11 mouse cellular contexts compared by ENCODE assay signal in genomic region chr13:24791349-24791748, GRCm38 (mm10). TPM values are rescaled to one million over a fixed set of nuclear protein-coding genes. Genes with fewer than 3 reads are reported as not detected.
DNase-seq lines count a peak whose midpoint lies in the region; ATAC-seq and TF ChIP-seq lines count a peak whose summit lies in the region.
"Had no signal": no experiment of that assay in that cellular context is flagged by ENCODE, and none has a peak within 500 bp of the region (broad histone marks: within the 10 kb centered on the region; RNA-seq: fewer than 3 reads in every experiment).

No protein-coding gene starts in this region.

- H3K9me3 ChIP-seq in liver, embryonic 15.5 days (replicated peaks) = no peaks in the 10 kb centered on the region
- no peaks in the 10 kb centered on the region for H3K9me3 ChIP-seq in forebrain, embryonic 12.5 days
- H3K9me3 ChIP-seq: limb, embryonic 12.5 days had no signal

- H3K27me3 ChIP-seq in liver, embryonic 15.5 days = no peaks in the 10 kb centered on the region
- H3K27me3 ChIP-seq in forebrain, embryonic 12.5 days = no peaks in the 10 kb centered on the region
- H3K27me3 ChIP-seq: limb, embryonic 12.5 days had no signal

- H3K27ac ChIP-seq in layer of hippocampus, adult 2 months = no peak overlapping the region
- no peak overlapping the region for H3K27ac ChIP-seq in liver, embryonic 15.5 days (replicated peaks)
- no peak overlapping the region for H3K27ac ChIP-seq in forebrain, embryonic 12.5 days
- H3K27ac ChIP-seq: hindbrain, postnatal 0 days; limb, embryonic 12.5 days had no signal

- WGBS in liver, embryonic 15.5 days (ENCODE audit: insufficient replicate concordance) = 12% methylated on average over 2 of the region's 2 CpGs
- 69% methylated on average over 2 of the region's 2 CpGs for WGBS in forebrain, embryonic 12.5 days

- no peak overlapping the region for H3K4me2 ChIP-seq in liver, embryonic 15.5 days
- no peak overlapping the region for H3K4me2 ChIP-seq in forebrain, embryonic 12.5 days
- H3K4me2 ChIP-seq: limb, embryonic 12.5 days had no signal

- no peaks in the 10 kb centered on the region for H3K36me3 ChIP-seq in liver, embryonic 15.5 days (replicated peaks)
- H3K36me3 ChIP-seq in forebrain, embryonic 12.5 days (replicated peaks) = no peaks in the 10 kb centered on the region
- H3K36me3 ChIP-seq: limb, embryonic 12.5 days had no signal

- no peak overlapping the region for H3K9ac ChIP-seq in liver, embryonic 15.5 days
- no peak overlapping the region for H3K9ac ChIP-seq in forebrain, embryonic 12.5 days
- H3K9ac ChIP-seq: limb, embryonic 12.5 days had no signal

- 0 out of 2 replicates have a peak, but pooled peaks have one; percentile 22 for ATAC-seq in liver, embryonic 15.5 days (ENCODE audit: insufficient read depth)
- ATAC-seq in neutrophil, adult 5-6 weeks (ENCODE audit: extremely low read depth, insufficient number of reproducible peaks, low FRiP score, poor library complexity, severe bottlenecking) = peak; percentile 92
- no peak for ATAC-seq in forebrain, embryonic 12.5 days (ENCODE audit: low FRiP score)
- ATAC-seq: hindbrain, postnatal 0 days had no signal

- no peak overlapping the region for H3K4me3 ChIP-seq in layer of hippocampus, adult 2 months
- H3K4me3 ChIP-seq in liver, embryonic 15.5 days (replicated peaks) = no peak overlapping the region
- no peak overlapping the region for H3K4me3 ChIP-seq in forebrain, embryonic 12.5 days (replicated peaks)
- H3K4me3 ChIP-seq: limb, embryonic 12.5 days had no signal

- DNase-seq in layer of hippocampus, adult 9-11 months = peak; percentile 79
- no peak for DNase-seq in layer of hippocampus, adult 2 months (ENCODE audit: low spot score in 2 of 2)
- DNase-seq in brain, adult 2 months (ENCODE audit: low read depth, low spot score) = peak; percentile 33
- no peak for DNase-seq in testis, postnatal 14 days (ENCODE audit: low spot score)
- no peak for DNase-seq in yolk sac, embryonic 10.5 days (ENCODE audit: low spot score)

- no peaks in the 10 kb centered on the region; the same call in 1 of the 2 replicates for H3K4me1 ChIP-seq in liver, embryonic 15.5 days (replicated peaks)
- no peaks in the 10 kb centered on the region for H3K4me1 ChIP-seq in forebrain, embryonic 12.5 days
- H3K4me1 ChIP-seq: limb, embryonic 12.5 days had no signal

- TF ChIP-seq CTCF in layer of hippocampus, adult 2 months (conservative IDR thresholded peaks at IDR 0.05) = no peak

RNA-seq across cellular contexts. Expression of gene BC005537, which starts 10.1 kb away (rescaled TPM):
- 100 to 1,000 TPM; 161 to 169 TPM for total RNA-seq in layer of hippocampus, adult 2 months (2021)
- 8.3 and 11.3 TPM in 2 replicates for polyA plus RNA-seq in liver, embryonic 15.5 days (2015; fragmentation: Nextera tagmentation; extraction: Ambion mirVana)
- 71.0 and 76.9 TPM in 2 replicates for total RNA-seq in neutrophil, adult 5-6 weeks (2017)
- 20.9 and 22.3 TPM in 2 replicates for polyA plus RNA-seq in forebrain, embryonic 12.5 days (2016; fragmentation: Nextera tagmentation; extraction: Ambion mirVana)

RNA-seq across cellular contexts. Expression of gene Gmnn, which starts 29.6 kb away (rescaled TPM):
- total RNA-seq in layer of hippocampus, adult 2 months (2021) = 1 to 10 TPM; 2.3 to 2.9 TPM
- polyA plus RNA-seq in liver, embryonic 15.5 days (2015; fragmentation: Nextera tagmentation; extraction: Ambion mirVana) = 95.4 and 113 TPM in 2 replicates
- 10.3 and 12.3 TPM in 2 replicates for total RNA-seq in neutrophil, adult 5-6 weeks (2017)
- 127 and 131 TPM in 2 replicates for polyA plus RNA-seq in forebrain, embryonic 12.5 days (2016; fragmentation: Nextera tagmentation; extraction: Ambion mirVana)

RNA-seq across cellular contexts. Expression of gene Acot13, which starts 40.0 kb away (rescaled TPM):
- total RNA-seq in layer of hippocampus, adult 2 months (2021) = 100 to 1,000 TPM; 103 TPM
- 50.0 and 55.1 TPM in 2 replicates for polyA plus RNA-seq in liver, embryonic 15.5 days (2015; fragmentation: Nextera tagmentation; extraction: Ambion mirVana)
- 24.4 and 27.4 TPM in 2 replicates for total RNA-seq in neutrophil, adult 5-6 weeks (2017)
- 57.4 and 57.8 TPM in 2 replicates for polyA plus RNA-seq in forebrain, embryonic 12.5 days (2016; fragmentation: Nextera tagmentation; extraction: Ambion mirVana)

RNA-seq across cellular contexts. Expression of gene Tdp2, which starts 40.1 kb away (rescaled TPM):
- 10 to 100 TPM; 22.0 to 22.7 TPM for total RNA-seq in layer of hippocampus, adult 2 months (2021)
- 20.4 and 23.2 TPM in 2 replicates for polyA plus RNA-seq in liver, embryonic 15.5 days (2015; fragmentation: Nextera tagmentation; extraction: Ambion mirVana)
- 54.3 and 54.8 TPM in 2 replicates for total RNA-seq in neutrophil, adult 5-6 weeks (2017)
- 70.3 and 75.0 TPM in 2 replicates for polyA plus RNA-seq in forebrain, embryonic 12.5 days (2016; fragmentation: Nextera tagmentation; extraction: Ambion mirVana)

RNA-seq across cellular contexts. Expression of gene Armh2, which starts 50.3 kb away (rescaled TPM):
- not detected for total RNA-seq in layer of hippocampus, adult 2 months (2021)
- not detected in 2 replicates for polyA plus RNA-seq in liver, embryonic 15.5 days (2015; fragmentation: Nextera tagmentation; extraction: Ambion mirVana)
- 2.0 and 2.2 TPM in 2 replicates for total RNA-seq in neutrophil, adult 5-6 weeks (2017)
- not detected in 2 replicates for polyA plus RNA-seq in forebrain, embryonic 12.5 days (2016; fragmentation: Nextera tagmentation; extraction: Ambion mirVana)
- total RNA-seq: hindbrain, postnatal 0 days had no signal
- polyA plus RNA-seq: hindbrain, postnatal 0 days; limb, embryonic 12.5 days; neural tube, embryonic 11.5 days had no signal

Comparison
In these comparisons a context has a peak if more than half of its experiments do, and no peak if none do; other contexts are left out.
1. DNase-seq: peak in layer of hippocampus, adult 9-11 months (single experiment) and brain, adult 2 months (single experiment); none in layer of hippocampus, adult 2 months (0 of 2), testis, postnatal 14 days (single experiment) and yolk sac, embryonic 10.5 days (single experiment).